Mouse (Mus musculus) heart, postnatal 10 days (tissue): ENCODE measurements around the gene Dgki. TPM values are rescaled to one million over a fixed set of nuclear protein-coding genes. Genes with fewer than 3 reads are reported as not detected.
A peak's percentile ranks its signal among the peaks of the same experiment; 100 is the strongest.

Source experiments
- DNase-seq, 2 experiments: peaks; one replicate each; pipeline ENCODE4 v3.0.0; 2021
- intact Hi-C: fragments of 180-260 bp; cut with DNase I; formaldehyde crosslinking; loops from one replicate; pipeline ENCODE4 v1.15.1; 2025
- total RNA-seq, 2 experiments: library from RNA; stranded (reverse); gene quantifications; 2 replicates each; pipeline ENCODE4 v1.2.3; 2021

The Dgki gene
- total RNA-seq, 2 experiments from 2014 or later, result 0.45 to 0.65 TPM

- DNase-seq, result no peak
- intact Hi-C loops, result no loop called here
Observed at GRCm38 (mm10) chr6:37082990-37083389, 217.0 kb downstream of the Dgki start.

GRCm38 (mm10) chr6:37072401-37073016 lies 227.5 kb downstream of the Dgki start:
- peak; percentile 26 to 37 for DNase-seq
- intact Hi-C loops, result no loop called here

- DNase-seq, result no peak
- intact Hi-C loops, result no loop called here
Observed at GRCm38 (mm10) chr6:37069836-37070600, 230.0 kb downstream of the Dgki start.

- intact Hi-C loops, result no loop called here
- DNase-seq, result peak; percentile 8 to 15
Observed at GRCm38 (mm10) chr6:37068737-37069136, 231.2 kb downstream of the Dgki start.

- intact Hi-C loops, result no loop called here
- DNase-seq, result no peak
Observed at GRCm38 (mm10) chr6:37067357-37067756, 232.6 kb downstream of the Dgki start.

- intact Hi-C loops, result no loop called here
- no peak for DNase-seq
Observed at GRCm38 (mm10) chr6:37064214-37064830, 235.7 kb downstream of the Dgki start.

- DNase-seq, result no peak
- intact Hi-C loops, result no loop called here
Observed at GRCm38 (mm10) chr6:37063266-37063665, 236.7 kb downstream of the Dgki start.

GRCm38 (mm10) chr6:37060114-37060513 lies 239.9 kb downstream of the Dgki start:
- intact Hi-C loops, result no loop called here
- DNase-seq, result no peak

- DNase-seq, result no peak
- intact Hi-C loops, result no loop called here
Observed at GRCm38 (mm10) chr6:37057957-37058356, 242.0 kb downstream of the Dgki start.

- no peak for DNase-seq
- intact Hi-C loops, result no loop called here
Observed at GRCm38 (mm10) chr6:37057536-37057935, 242.4 kb downstream of the Dgki start.

- intact Hi-C loops, result no loop called here
- no peak for DNase-seq
Observed at GRCm38 (mm10) chr6:37055634-37056033, 244.3 kb downstream of the Dgki start.

- no peak for DNase-seq
- intact Hi-C loops, result no loop called here
Observed at GRCm38 (mm10) chr6:37055128-37055527, 244.9 kb downstream of the Dgki start.

- DNase-seq, result peak; percentile 42 to 64
- intact Hi-C loops, result loop anchor here (1.0 kb wide), 3 partner anchors 43 to 394 kb away; no protein-coding TSS in a partner anchor
Observed at GRCm38 (mm10) chr6:37054435-37055020, 245.5 kb downstream of the Dgki start.

- intact Hi-C loops, result no loop called here
Observed at GRCm38 (mm10) chr6:37053411-37053810, 246.6 kb downstream of the Dgki start.

GRCm38 (mm10) chr6:37051652-37052051 lies 248.3 kb downstream of the Dgki start:
- DNase-seq, result no peak

More at GRCm38 (mm10) chr6:37053411-37053810, 246.6 kb downstream of the Dgki start:
- DNase-seq, result no peak

GRCm38 (mm10) chr6:37051150-37051549 lies 248.8 kb downstream of the Dgki start:
- intact Hi-C loops, result no loop called here
- no peak for DNase-seq

More at GRCm38 (mm10) chr6:37051652-37052051, 248.3 kb downstream of the Dgki start:
- intact Hi-C loops, result no loop called here

- intact Hi-C loops, result loop anchor here (5.0 to 10.0 kb wide), 4 partner anchors 670 to 1663 kb away; no protein-coding TSS in a partner anchor
- DNase-seq, result no peak
Observed at GRCm38 (mm10) chr6:37047611-37048129, 252.3 kb downstream of the Dgki start.

GRCm38 (mm10) chr6:37046152-37046788 lies 253.7 kb downstream of the Dgki start:
- intact Hi-C loops, result loop anchor here (5.0 to 10.0 kb wide), 4 partner anchors 669 to 1661 kb away; no protein-coding TSS in a partner anchor
- peak; percentile 75 to 82 for DNase-seq

- intact Hi-C loops, result loop anchor here (5.0 to 10.0 kb wide), 4 partner anchors 667 to 1660 kb away; no protein-coding TSS in a partner anchor
- no peak for DNase-seq
Observed at GRCm38 (mm10) chr6:37044796-37045195, 255.2 kb downstream of the Dgki start.

- intact Hi-C loops, result loop anchor here (2.0 to 10.0 kb wide), 3 partner anchors 66 to 348 kb away; partner anchors contain the start of gene Ptn
- peak; percentile 31 to 40 for DNase-seq
Observed at GRCm38 (mm10) chr6:37038444-37038843, 261.5 kb downstream of the Dgki start.
